Mouse (Mus musculus) cerebellum, adult 2 months (tissue): Measurements from ENCODE around the gene Olfr31.

ENCODE experiments used
- CTCF ChIP-seq: fragments of 200-500 bp; IDR thresholded peaks from 2 replicates; pipeline ENCODE4 v1.5.1; 2011; ENCODE audit warnings: low read depth, mild to moderate bottlenecking, control low read depth, low read length, moderate library complexity, borderline replicate concordance; ENCODE audit not compliant: insufficient read depth
- POLR2A ChIP-seq: fragments of 200-500 bp; IDR thresholded peaks from 2 replicates; pipeline ENCODE4 v1.6.1; 2011; ENCODE audit warnings: low read length, control low read depth, borderline replicate concordance; ENCODE audit not compliant: insufficient read depth

- TF ChIP-seq CTCF = no peak
- TF ChIP-seq POLR2A = no peak
These were observed 32.1 kb downstream of the Olfr31 start for GRCm38 (mm10) chr14:14354511-14355359.
